Mouse (Mus musculus) liver, embryonic 14.5 days (tissue): ENCODE results near the gene Myct1. TPM values are rescaled to one million over a fixed set of nuclear protein-coding genes. Genes with fewer than 3 reads are reported as not detected.

Source experiments
- ATAC-seq: fragments of 200-750 bp; cut with Nextera tagmentation; 2 replicates; pipeline ENCODE4 v1.8.0; 2017; ENCODE audit warnings: moderate number of reproducible peaks, mild to moderate bottlenecking, moderate library complexity; ENCODE audit not compliant: insufficient read depth
- DNase-seq, 3 experiments: peaks; one replicate each; pipeline ENCODE4 v3.0.0-alpha.2; 2012 to 2013; ENCODE audit warnings: low read depth in 3 of 3, low spot score in 3 of 3
- H3K27ac ChIP-seq: fragments of 300-500 bp; sonication (generic); 2 replicates; pipeline ENCODE4 v1.5.1; 2014; ENCODE audit warnings: moderate library complexity, mild to moderate bottlenecking, control low read depth, inconsistent platforms
- H3K27me3 ChIP-seq: fragments of 300-500 bp; sonication (generic); 2 replicates; pipeline ENCODE4 v1.6.1; 2014; ENCODE audit warnings: mild to moderate bottlenecking, low read length, moderate library complexity; ENCODE audit not compliant: control insufficient read depth, insufficient read depth
- H3K36me3 ChIP-seq: fragments of 300-500 bp; sonication (generic); replicated peaks from 2 replicates; pipeline ENCODE4 v1.6.1; 2014; ENCODE audit warnings: low read depth; ENCODE audit not compliant: control insufficient read depth, insufficient read depth
- H3K4me1 ChIP-seq, 2 experiments: fragments of 200-500 bp in 1 of 2; fragments of 300-500 bp in 1 of 2; sonication (generic) in 1 of 2; replicated peaks; 2 replicates each; pipeline ENCODE4 v1.6.1; 2012 to 2014; ENCODE audit warnings: antibody characterized with exemption in 1 of 2, inconsistent platforms in 1 of 2, low read length in 1 of 2; ENCODE audit not compliant: control insufficient read depth in 2 of 2, insufficient read depth in 2 of 2
- H3K4me2 ChIP-seq: fragments of 300-500 bp; sonication (generic); 2 replicates; pipeline ENCODE4 v1.6.1; 2014; ENCODE audit warnings: low read depth, mild to moderate bottlenecking, control low read depth, moderate library complexity
- H3K4me3 ChIP-seq, 2 experiments: fragments of 200-500 bp in 1 of 2; fragments of 300-500 bp in 1 of 2; sonication (generic) in 1 of 2; 2 replicates each; pipeline ENCODE4 v1.5.1; 2012 to 2014; ENCODE audit warnings: low read depth in 2 of 2, low read length in 2 of 2, mild to moderate bottlenecking in 2 of 2, control low read depth in 1 of 2, inconsistent platforms in 1 of 2, moderate library complexity in 1 of 2; ENCODE audit not compliant: insufficient read depth in 1 of 2
- H3K9ac ChIP-seq: fragments of 300-500 bp; sonication (generic); replicated peaks from 2 replicates; pipeline ENCODE4 v1.6.1; 2014; ENCODE audit warnings: mild to moderate bottlenecking, control low read depth, moderate library complexity
- H3K9me3 ChIP-seq: fragments of 300-500 bp; sonication (generic); 2 replicates; pipeline ENCODE4 v1.6.1; 2016; ENCODE audit warnings: low read length, mixed read lengths; ENCODE audit not compliant: control insufficient read depth
- CTCF ChIP-seq: IDR thresholded peaks from 2 replicates; pipeline ENCODE4 v1.5.1; 2016; ENCODE audit warnings: antibody characterized with exemption, low read depth, control low read depth
- EP300 ChIP-seq: IDR thresholded peaks from 2 replicates; pipeline ENCODE4 v1.6.1; 2016; ENCODE audit warnings: antibody characterized with exemption, low read depth
- WGBS: fragments of 180-500 bp; shearing (Covaris S2); extraction: QIAGEN DNeasy Blood & Tissue Kit; methylation state at CpG from one replicate; pipeline ENCODE4 v1.1.7; 2014; ENCODE audit not compliant: insufficient replicate concordance; 5-methylcytosine and 5-hydroxymethylcytosine counted together
- polyA plus RNA-seq, 2 experiments: library from polyadenylated mRNA; depleted of rRNA in 1 of 2; stranded (reverse) in 1 of 2; unstranded in 1 of 2; fragments of >200 nt; fragmentation: Nextera tagmentation in 1 of 2; extraction: Ambion mirVana in 1 of 2; gene quantifications; 2 replicates each; pipeline versions ENCODE4 v1.2.1 to v1.2.3; 2012 to 2014

The Myct1 gene
- polyA plus RNA-seq, 2 experiments, result 1.0 to 1.6 TPM

DNA sequence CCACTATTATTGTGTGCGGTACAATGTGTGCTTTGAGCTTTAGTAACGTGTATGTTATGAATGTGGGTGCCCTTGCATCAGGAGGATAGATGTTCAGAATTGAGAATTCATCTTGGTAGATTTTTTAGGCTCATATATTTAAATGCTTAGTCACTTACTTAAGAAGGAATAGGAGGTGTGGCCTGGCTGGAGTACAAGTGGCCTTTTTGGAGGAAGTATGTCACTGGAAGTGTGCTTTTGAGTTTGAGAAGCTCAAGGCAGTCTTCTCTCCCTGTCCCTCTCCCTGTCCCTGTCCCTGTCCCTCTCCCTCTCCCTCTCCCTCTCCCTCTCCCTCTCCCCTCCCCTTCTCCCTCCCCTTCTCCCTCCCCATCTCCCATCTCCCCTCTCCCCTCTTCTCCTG, 2.5 kb upstream of the Myct1 start:
- H3K4me3 ChIP-seq, result no peak overlapping the region
- no peak overlapping the region for H3K4me2 ChIP-seq
- no peak for ATAC-seq
- H3K27me3 ChIP-seq, result no peaks in the 10 kb centered on the region
- 59% methylated on average over 2 of the region's 2 CpGs for WGBS
- DNase-seq, result no peak
- no peaks in the 10 kb centered on the region for H3K9me3 ChIP-seq
- no peak for TF ChIP-seq CTCF
- TF ChIP-seq EP300, result no peak
- H3K9ac ChIP-seq, result no peak overlapping the region
- no peaks in the 10 kb centered on the region for H3K36me3 ChIP-seq
- peaks cover 0 to 6% of the 10 kb centered on the region in 2 experiments; a peak in 2 of 4 replicates for H3K4me1 ChIP-seq
- H3K27ac ChIP-seq, result no peak overlapping the region

DNA sequence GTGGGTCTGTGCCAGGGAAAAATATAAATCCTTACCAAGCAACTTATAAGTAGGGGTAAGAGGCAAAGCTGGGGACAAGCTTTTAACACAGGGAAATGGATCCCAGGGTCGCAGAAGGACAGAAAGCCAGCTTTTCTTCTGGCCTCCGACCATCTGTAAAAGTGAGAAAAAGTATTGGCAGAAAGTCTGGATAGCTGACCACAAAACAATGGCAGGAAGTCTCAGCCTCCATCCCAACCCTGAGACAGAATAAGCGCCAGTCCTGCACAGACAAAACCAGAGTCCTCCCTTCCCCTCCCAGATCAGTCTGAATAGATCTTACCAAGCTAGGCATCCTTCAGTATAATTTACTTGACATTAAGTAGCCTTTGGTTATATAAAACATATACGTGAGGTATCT, 1.6 kb upstream of the Myct1 start:
- Histone ChIP-seq H3K4me3 (no peak overlapping the region), H3K36me3 (no peaks in the 10 kb centered on the region), H3K4me2 (no peak overlapping the region), H3K27ac (no peak overlapping the region), H3K4me1 (peaks cover 0 to 7% of the 10 kb centered on the region in 2 experiments; a peak in 2 of 4 replicates), H3K9ac (no peak overlapping the region), H3K9me3 (no peaks in the 10 kb centered on the region), H3K27me3 (no peaks in the 10 kb centered on the region)
- ATAC-seq, result no peak
- TF ChIP-seq CTCF (no peak), EP300 (no peak)
- DNase-seq, result no peak
- 27% methylated on average over 4 of the region's 4 CpGs for WGBS

DNA sequence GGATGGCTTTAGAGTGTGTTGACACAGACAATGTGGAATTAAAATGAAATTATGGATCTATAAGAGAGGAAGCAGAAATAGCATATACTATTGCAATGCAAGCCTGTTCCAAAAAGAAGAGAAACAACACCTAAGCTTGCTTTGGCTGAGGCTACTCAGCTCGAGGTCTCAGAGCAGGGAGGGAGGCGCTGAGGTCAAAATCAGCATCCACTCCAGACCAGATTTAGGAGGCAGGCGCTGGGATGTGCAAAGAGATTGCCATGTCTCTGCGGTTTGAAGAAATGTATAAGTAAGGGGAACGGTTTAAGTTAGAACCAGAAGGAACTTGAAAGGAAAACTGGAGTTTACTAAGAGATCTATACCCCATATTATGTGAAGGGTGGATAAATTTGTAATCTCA, 882 bp downstream of the Myct1 start:
- Histone ChIP-seq H3K4me1 (peaks cover 0 to 7% of the 10 kb centered on the region in 2 experiments; a peak in 2 of 4 replicates), H3K4me3 (0 out of 4 replicates have a peak overlapping the region, but pooled peaks of 1 of the 2 experiments have one; percentile 13), H3K27ac (no peak overlapping the region), H3K9ac (no peak overlapping the region), H3K4me2 (no peak overlapping the region; the same call in 1 of the 2 replicates), H3K9me3 (no peaks in the 10 kb centered on the region), H3K27me3 (no peaks in the 10 kb centered on the region), H3K36me3 (no peaks in the 10 kb centered on the region)
- TF ChIP-seq CTCF (no peak), EP300 (no peak)
- ATAC-seq, result no peak
- no peak for DNase-seq
- WGBS, result 32% methylated on average over 5 of the region's 5 CpGs

DNA sequence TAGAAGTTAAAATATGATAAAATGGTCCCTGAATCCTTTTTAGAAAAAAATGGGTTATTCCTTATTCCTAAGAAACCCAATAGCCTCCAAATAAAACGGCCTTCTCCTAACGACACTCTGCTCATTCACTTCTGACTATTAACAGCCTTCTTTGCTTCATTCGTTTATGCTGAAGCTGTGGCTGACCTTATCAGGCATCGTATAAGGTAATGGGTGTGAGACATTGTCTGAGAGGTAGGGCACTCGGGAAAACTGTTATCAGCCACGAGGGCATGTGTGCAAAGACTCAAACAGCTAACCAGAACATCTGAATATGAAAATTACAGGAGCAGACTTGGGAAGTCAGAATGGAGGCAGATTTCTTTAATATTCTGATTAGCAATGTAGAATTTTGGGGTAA, 3.0 kb downstream of the Myct1 start:
- 11% methylated on average over 6 of the region's 6 CpGs for WGBS
- no peak for ATAC-seq
- H3K27me3 ChIP-seq, result no peaks in the 10 kb centered on the region

DNA sequence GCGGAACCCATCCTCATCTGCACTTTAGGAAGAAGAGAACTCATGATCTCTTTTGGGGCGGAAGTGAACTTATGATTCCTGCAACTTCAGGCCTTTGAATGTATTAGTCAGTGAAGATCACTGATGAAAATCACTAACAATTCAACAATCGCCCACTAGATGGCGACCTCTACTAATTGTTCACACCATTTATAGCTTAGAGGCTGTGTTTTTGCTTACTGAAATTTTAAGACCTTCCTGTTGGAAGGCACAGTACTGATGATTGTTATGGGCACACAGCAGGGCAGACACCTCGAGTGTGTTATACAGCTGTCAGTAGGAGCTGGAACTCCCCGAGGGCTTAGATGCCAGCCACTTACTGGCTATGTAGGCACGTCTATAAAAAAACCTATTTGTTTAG, 6.5 kb downstream of the Myct1 start:
- H3K4me2 ChIP-seq, result no peak overlapping the region
- no peak for ATAC-seq
- 0 out of 4 replicates have a peak, but pooled peaks cover 0 to 1% of the 10 kb centered on the region in 2 experiments for H3K4me1 ChIP-seq
- H3K4me3 ChIP-seq, result no peak overlapping the region
- no peaks in the 10 kb centered on the region for H3K27me3 ChIP-seq
- no peaks in the 10 kb centered on the region for H3K9me3 ChIP-seq
- H3K36me3 ChIP-seq, result no peaks in the 10 kb centered on the region
- TF ChIP-seq CTCF (peak; percentile 69), EP300 (no peak)
- peak; percentile 24 to 32 (median 25) for DNase-seq
- H3K27ac ChIP-seq, result no peak overlapping the region
- 17% methylated on average over 7 of the region's 7 CpGs for WGBS
- no peak overlapping the region for H3K9ac ChIP-seq

More for the DNA sequence above, 3.0 kb downstream of the Myct1 start:
- Histone ChIP-seq H3K4me1 (peaks cover 0 to 7% of the 10 kb centered on the region in 2 experiments; a peak in 2 of 4 replicates), H3K36me3 (no peaks in the 10 kb centered on the region), H3K4me2 (no peak overlapping the region), H3K27ac (no peak overlapping the region), H3K9ac (no peak overlapping the region), H3K4me3 (no peak overlapping the region), H3K9me3 (no peaks in the 10 kb centered on the region)
- no peak for DNase-seq
- TF ChIP-seq EP300 (no peak), CTCF (no peak)
